Mouse (Mus musculus) mesoderm, embryonic 11.5 days (tissue): ENCODE measurements around the gene Frmd8.
"Not testable (repeated sequence)": the region's sequence is repeated elsewhere in the genome, so short reads cannot be mapped to it uniquely, and the experiment has no call there.

ENCODE experiments used
- DNase-seq: peaks from one replicate; pipeline ENCODE4 v3.0.0-alpha.2; 2012; ENCODE audit warnings: low read depth, low spot score

Frmd8 gene

DNA sequence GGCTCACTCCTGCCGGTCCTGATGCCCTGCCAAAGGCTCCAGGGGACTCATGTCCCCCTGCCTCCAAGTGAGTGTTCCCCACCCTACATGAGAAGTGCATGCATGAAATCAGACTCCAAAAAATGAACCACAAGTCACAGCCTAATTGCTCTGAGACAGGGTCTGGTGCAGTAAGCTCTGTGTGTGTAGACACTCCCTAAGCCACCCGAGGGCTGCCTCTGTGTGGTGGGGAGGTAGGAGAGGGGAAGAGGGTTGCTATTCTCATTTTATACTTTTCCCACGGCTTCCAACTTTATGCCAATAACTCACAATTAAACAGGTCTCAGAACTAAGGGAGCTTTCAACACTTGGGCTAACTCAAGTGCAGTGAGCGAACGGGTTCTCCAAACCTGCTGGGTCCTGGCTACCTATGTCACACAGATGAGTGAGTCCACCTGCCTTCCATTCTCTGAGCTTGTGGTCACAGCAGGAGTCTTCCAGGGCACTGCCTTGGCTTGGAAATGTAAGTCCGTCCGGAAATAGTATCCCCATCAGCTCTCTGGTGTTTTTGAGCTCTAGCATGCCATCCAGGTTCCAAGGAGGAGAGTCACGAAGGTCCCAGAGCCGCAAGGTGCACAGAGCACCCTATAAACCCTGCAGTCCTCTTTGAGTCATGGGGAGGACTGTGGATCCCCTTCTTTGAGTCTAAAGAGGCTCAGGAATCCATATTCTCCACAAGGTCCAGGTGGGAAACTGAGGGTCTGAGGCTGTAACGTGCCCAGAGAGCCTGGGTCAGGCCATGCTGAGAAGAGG, 50.1 kb downstream of the Frmd8 start:
- no peak for DNase-seq

DNA sequence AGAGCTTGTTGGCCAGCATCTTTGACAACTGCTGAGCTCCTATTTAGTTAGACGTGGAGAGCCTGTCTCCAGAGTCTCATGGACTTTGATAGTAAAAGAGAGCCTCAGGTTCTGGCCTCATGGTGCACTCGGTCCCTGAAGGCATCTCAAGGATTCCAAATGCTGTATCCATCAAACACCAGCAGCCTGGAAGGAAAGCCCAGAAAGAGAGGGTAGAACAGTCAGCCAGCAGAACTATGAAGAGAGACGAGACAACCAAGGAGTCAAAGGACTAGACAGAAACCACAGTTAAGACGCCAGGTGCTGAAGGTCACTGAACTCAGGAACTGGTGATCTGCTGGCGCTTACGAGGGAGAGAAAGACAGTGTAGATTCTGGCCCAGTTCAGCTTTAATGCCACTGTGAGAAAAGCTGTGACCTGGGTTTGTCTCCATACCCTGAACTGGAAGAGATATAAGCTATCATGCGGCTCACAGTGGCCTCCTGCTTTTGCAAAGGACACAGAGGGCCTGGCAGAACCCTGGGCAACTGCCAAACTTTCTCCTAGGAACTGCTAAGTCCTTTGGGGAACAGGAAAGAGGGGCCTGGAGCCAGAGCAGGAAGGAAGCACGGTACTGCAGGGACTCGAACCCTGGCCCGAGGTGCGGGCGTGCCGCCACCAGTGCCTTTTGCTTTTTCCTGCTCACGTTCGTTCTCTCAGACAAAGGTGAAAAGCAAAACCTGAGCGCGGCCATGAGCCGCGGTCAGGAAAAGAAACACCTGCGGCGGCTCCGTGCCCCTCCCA, 50.8 kb downstream of the Frmd8 start:
- no peak for DNase-seq

GRCm38 (mm10) chr19:5823266-5823839, 51.7 kb downstream of the Frmd8 start:
- DNase-seq, result no peak

- DNase-seq, result no peak
Observed at GRCm38 (mm10) chr19:5822834-5823205, 52.3 kb downstream of the Frmd8 start.

GRCm38 (mm10) chr19:5822174-5822833, 52.8 kb downstream of the Frmd8 start:
- peak; percentile 58 for DNase-seq

- DNase-seq, result no peak
Observed at GRCm38 (mm10) chr19:5821847-5822173, 53.3 kb downstream of the Frmd8 start.

GRCm38 (mm10) chr19:5819549-5819948, 55.5 kb downstream of the Frmd8 start:
- no peak for DNase-seq

- DNase-seq, result no peak
Observed at GRCm38 (mm10) chr19:5818590-5818977, 56.5 kb downstream of the Frmd8 start.

- peak; percentile 88 for DNase-seq
Observed at GRCm38 (mm10) chr19:5817703-5818589, 57.1 kb downstream of the Frmd8 start.

- no peak for DNase-seq
Observed at GRCm38 (mm10) chr19:5815928-5816327, 59.1 kb downstream of the Frmd8 start.

DNA sequence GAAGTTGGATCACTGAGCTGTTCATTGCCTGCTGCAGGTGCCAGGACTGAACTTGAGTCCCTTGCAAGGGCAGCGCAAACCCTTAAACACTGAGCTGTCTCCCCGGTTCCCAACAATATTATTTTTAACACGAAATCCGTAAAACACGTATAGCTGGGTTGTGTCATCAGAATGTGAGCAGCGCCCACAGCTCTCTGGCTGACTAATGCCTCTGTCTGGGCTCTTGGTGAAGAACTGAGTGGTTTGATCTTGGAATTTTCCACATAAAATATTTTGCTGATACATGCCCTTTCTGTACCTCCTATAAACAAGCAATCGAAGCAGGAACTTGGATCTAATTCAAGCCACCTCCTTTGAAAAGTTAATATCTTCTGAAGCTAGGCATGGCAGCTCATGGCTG, 60.1 kb downstream of the Frmd8 start:
- DNase-seq, result no peak

GRCm38 (mm10) chr19:5814048-5814447, 61.0 kb downstream of the Frmd8 start:
- not testable (repeated sequence) for DNase-seq

GRCm38 (mm10) chr19:5813567-5813966, 61.5 kb downstream of the Frmd8 start:
- DNase-seq, result no peak

- no peak for DNase-seq
Observed at GRCm38 (mm10) chr19:5811771-5812504, 63.1 kb downstream of the Frmd8 start.

DNA sequence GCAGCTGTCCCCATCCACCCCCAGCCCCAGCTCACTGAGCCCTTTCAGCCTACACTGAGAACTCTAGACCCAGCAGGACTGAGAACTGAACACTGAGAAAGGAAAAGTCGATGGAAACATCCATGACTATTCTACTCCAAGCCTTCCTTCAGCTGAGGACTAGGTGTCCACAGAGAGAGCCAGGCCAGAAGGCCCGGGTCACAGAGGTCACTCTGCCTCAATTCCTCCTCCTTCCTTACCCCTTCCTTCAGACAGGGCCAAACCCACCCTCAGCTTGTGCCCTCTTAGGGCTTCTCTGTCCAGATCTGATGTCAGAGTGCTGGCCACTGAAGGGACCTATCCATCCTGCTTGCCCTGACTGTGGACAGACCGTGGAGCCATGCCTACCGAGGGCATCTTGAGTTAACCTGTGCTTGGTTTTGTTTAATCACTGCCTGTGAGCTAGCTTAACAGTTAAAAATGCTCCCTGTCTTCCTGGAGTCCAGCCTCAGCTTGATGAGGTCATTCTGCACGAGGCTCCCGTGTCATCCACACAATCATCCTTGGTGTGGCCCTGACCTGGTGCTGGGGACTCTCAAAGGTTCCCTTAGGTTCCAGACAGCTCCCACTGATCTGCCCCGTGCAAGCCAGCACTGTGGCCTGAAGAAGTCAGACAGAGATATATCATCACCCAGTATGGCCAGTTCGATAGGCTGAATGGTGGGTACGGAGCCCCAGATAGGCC, 64.1 kb downstream of the Frmd8 start:
- no peak for DNase-seq

DNA sequence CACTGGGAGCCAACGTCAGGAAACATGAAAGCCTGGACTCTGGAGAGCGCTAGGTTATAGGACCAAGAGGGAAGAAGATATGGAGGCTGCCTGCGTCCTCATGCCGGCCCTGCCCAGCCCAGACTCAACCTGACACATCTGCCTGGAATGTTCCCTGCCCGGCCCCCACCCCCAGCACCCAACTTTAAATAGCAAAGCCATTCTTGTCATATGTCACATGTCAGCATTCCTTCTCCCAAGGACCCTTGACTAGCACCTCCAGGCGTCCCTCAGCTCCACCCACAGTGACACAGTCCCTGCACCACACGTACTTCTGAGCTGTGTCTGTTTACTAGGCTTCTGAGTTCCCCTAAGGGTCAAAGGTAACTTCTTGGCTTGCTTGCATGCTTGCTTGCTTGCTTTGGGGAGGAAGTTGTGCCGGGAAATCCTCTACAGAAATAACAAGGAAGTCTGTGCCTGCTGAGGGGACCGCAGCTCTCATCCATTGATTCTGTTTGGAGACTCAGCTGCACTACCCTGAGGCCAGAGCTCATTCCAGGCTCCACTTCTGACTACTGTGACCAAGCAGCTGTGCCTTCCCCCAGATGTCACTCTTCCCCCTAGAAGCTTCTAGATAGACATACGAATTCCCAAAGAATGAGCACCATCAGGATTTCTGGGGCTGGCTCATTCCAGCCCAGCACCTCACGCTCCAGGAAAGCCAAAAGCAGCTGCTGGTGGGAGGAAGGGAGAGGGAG, 64.8 kb downstream of the Frmd8 start:
- DNase-seq, result no peak

- DNase-seq, result no peak
Observed at GRCm38 (mm10) chr19:5809712-5810089, 65.4 kb downstream of the Frmd8 start.

- DNase-seq, result no peak
Observed at GRCm38 (mm10) chr19:5808955-5809711, 65.9 kb downstream of the Frmd8 start.
